Mouse (Mus musculus) right cerebral cortex, adult 2 months (tissue): ENCODE measurements around the gene Pramef8.
"Not testable (repeated sequence)": the region's sequence is repeated elsewhere in the genome, so short reads cannot be mapped to it uniquely, and the experiment has no call there.

Source experiments
- DNase-seq, 2 experiments: peaks; one replicate each; pipeline ENCODE4 v3.0.0; 2021 to 2022; ENCODE audit warnings: low spot score in 2 of 2

The Pramef8 gene

GRCm38 (mm10) chr4:143412219-143413092 is at the start of gene Pramef8:
TSS of gene Pramef8 (plus strand) at chr4:143412426.
- peak; percentile 91 to 95 for DNase-seq

GRCm38 (mm10) chr4:143366415-143367041 is 45.7 kb upstream of the Pramef8 start:
- no peak for DNase-seq

- DNase-seq: no peak
These were observed 32.7 kb upstream of the Pramef8 start for GRCm38 (mm10) chr4:143379480-143379879.

- peak in 1 of 2 experiments; percentile 14 for DNase-seq
These were observed 32.1 kb upstream of the Pramef8 start for GRCm38 (mm10) chr4:143379931-143380715.

- DNase-seq: peak; percentile 16 to 22
These were observed 31.6 kb upstream of the Pramef8 start for GRCm38 (mm10) chr4:143380716-143381004.

- no peak for DNase-seq
These were observed 30.1 kb upstream of the Pramef8 start for GRCm38 (mm10) chr4:143382163-143382562.

GRCm38 (mm10) chr4:143383646-143384045 is 28.6 kb upstream of the Pramef8 start:
- DNase-seq: no peak

GRCm38 (mm10) chr4:143388955-143389702 is 23.1 kb upstream of the Pramef8 start:
- peak; percentile 12 to 40 for DNase-seq

- no peak for DNase-seq
These were observed 18.0 kb upstream of the Pramef8 start, which contains the start of gene Pramel1 for GRCm38 (mm10) chr4:143394181-143394580. TSS of gene Pramel1 (plus strand) at chr4:143394428.

GRCm38 (mm10) chr4:143411566-143412218 is 534 bp upstream of the Pramef8 start:
- DNase-seq: no peak

- DNase-seq: no peak
These were observed 1.4 kb downstream of the Pramef8 start for GRCm38 (mm10) chr4:143413621-143414020.

- DNase-seq: no peak
These were observed 1.9 kb downstream of the Pramef8 start for GRCm38 (mm10) chr4:143414121-143414520.

GRCm38 (mm10) chr4:143426770-143427169 is 14.5 kb downstream of the Pramef8 start:
- not testable (repeated sequence) for DNase-seq

GRCm38 (mm10) chr4:143450224-143450623 is 38.0 kb downstream of the Pramef8 start, which contains the start of gene Oog4:
TSS of gene Oog4 (minus strand) at chr4:143450324.
- no peak for DNase-seq
